Mouse (Mus musculus): Measurements from ENCODE around the gene Saysd1.
A peak's percentile ranks its signal among the peaks of the same experiment; 100 is the strongest.

Gene Saysd1

GRCm38 (mm10) chr14:20112218-20112617 is 26.1 kb downstream of the Saysd1 start:
- DNase-seq (ENCODE audit: low read depth, low spot score): no peak

GRCm38 (mm10) chr14:20110945-20111344 is 27.4 kb downstream of the Saysd1 start:
- no peak for DNase-seq (ENCODE audit: low read depth, low spot score)

GRCm38 (mm10) chr14:20106271-20106670 is 32.1 kb downstream of the Saysd1 start:
- no peak for DNase-seq (ENCODE audit: low read depth, low spot score)

GRCm38 (mm10) chr14:20103207-20103606 is 35.1 kb downstream of the Saysd1 start:
- no peak for DNase-seq (ENCODE audit: low read depth, low spot score)

DNA sequence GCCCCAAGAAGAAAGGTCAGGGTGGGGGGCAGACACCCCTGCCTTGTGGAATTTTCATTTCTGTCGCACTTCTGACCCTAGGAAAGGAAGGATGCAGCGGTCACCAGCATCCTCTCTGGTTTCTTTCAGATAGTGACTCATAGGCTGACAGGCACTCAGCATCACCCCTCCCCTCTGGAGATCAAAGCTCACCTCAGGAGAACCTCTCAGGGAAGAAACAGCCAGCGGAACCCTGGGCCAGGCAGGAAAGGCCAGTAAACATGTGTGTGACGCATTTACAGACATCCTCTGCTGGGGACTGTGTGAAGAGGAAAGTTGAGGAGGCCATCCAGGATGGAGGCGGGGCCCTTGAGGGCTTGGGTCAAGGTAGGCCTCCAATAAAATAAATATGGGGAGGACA is 40.3 kb downstream of the Saysd1 start:
- DNase-seq (ENCODE audit: low read depth, low spot score): no peak

DNA sequence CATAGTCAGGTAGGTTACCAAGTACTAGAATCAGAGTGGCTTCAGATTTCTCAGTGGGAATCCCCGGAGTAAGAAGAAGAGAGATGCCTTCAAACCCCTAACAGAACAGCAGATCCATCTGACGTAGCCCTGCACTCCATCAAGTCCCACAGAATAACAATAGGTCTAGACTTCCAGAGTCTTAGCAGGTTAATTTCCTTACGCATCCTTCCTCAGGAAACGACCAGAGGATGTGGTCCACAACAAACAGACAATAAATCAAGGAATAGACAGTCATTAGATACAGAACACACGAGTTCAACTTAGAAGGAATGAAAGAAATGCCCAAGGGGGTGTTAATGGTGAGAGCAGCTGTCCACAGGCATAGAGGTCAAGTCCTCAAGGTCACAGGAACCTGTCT is 43.4 kb downstream of the Saysd1 start:
- no peak for DNase-seq (ENCODE audit: low read depth, low spot score)

GRCm38 (mm10) chr14:20093493-20093892 is 44.8 kb downstream of the Saysd1 start:
- DNase-seq (ENCODE audit: low read depth, low spot score): no peak

- DNase-seq (ENCODE audit: low read depth, low spot score): no peak
These were observed 54.0 kb downstream of the Saysd1 start for GRCm38 (mm10) chr14:20084335-20084734.

GRCm38 (mm10) chr14:20082536-20083325 is 55.6 kb downstream of the Saysd1 start:
- peak; percentile 71 for DNase-seq (ENCODE audit: low read depth, low spot score)

DNA sequence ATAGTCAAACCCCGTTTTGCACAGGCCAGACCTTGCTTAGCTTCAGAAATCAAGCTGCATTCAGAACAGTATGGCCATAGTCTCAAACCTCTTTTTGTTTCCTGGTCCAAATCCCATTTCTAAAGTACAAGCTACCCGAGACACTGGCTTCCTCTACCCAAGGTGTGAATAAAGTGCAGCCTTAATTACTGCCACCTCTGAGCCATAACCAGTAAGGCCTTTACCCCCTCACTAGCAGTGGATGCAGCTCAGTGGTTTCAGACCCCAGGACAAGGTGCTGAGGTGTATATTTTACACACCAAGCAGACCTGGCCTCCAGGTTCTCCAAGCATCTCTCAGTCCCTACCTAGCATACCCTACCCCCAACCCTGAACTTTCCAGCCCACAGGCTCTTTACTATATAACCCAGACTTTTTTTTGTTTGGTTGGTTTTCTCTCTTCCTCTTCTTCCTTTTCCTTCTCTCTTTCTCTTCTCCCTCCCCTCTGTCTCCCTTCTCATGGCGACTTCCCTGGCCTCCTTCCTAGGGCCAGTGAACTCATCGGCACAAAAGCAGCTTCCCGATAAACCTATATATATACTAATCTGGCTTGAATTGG is 56.3 kb downstream of the Saysd1 start:
- no peak for DNase-seq (ENCODE audit: low read depth, low spot score)

DNA sequence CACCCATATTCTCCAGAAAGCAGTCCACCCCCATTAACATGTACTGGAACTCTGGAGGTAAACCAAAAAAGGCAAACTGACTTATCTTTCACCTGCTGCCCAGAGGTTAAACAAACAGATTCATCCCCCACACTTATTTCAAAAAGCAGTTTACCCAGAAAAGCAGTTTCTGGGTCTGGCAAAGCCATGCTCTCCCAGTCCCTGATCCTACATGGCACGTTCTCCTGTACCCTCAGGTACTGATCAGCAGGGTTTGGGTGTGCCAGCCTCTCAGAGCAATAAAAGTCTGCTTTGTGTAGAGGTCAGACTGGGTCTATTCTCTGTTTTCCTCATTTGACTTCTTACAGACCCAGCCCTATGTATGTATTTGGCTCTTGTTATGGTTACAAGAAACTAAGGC is 57.2 kb downstream of the Saysd1 start:
- DNase-seq (ENCODE audit: low read depth, low spot score): no peak

- DNase-seq (ENCODE audit: low read depth, low spot score): no peak
These were observed 61.2 kb downstream of the Saysd1 start for GRCm38 (mm10) chr14:20077181-20077580.

GRCm38 (mm10) chr14:20075544-20075943 is 62.8 kb downstream of the Saysd1 start:
- no peak for DNase-seq (ENCODE audit: low read depth, low spot score)

DNA sequence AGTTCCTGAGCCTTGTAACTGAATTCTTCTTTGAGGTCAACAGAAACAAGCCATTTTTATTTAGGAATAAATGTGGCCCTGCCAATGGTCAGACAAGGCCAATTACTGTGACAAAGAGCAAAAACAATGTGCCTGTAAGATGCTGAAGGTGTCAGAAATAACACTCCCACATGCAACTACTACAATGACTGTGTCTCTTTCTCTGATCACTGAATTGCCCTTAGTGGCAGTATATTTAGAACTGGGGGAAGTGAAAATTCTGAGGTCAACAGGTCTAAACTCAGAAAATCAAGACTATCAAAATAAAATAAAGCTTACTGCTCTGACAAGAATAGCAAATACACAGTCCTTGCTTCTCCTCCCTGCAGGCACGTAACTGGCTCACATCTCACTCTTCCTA is 63.6 kb downstream of the Saysd1 start:
- DNase-seq (ENCODE audit: low read depth, low spot score): no peak

GRCm38 (mm10) chr14:20070629-20071028 is 67.7 kb downstream of the Saysd1 start:
- no peak for DNase-seq (ENCODE audit: low read depth, low spot score)

DNA sequence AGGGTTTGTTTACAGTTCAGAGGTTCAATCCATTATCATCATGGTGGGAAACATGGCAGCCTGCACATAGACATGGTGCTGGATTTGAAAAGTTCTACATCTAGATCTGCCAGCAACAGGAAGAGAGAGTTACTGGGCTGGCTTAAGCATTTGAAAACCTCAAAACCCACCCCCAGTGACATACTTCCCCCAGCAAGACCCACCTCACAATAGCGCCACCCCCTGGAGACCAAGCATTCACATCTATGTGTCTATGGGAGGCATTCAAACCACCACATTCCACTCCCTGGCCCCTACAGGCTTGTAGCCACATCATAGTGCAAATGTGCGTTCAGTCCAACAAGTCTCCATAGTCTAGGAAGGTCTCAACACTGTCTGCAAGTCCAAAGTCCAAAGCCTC is 70.0 kb downstream of the Saysd1 start:
- no peak for DNase-seq (ENCODE audit: low read depth, low spot score)

- DNase-seq (ENCODE audit: low read depth, low spot score): no peak
These were observed 70.8 kb downstream of the Saysd1 start for GRCm38 (mm10) chr14:20067293-20068074.

- DNase-seq (ENCODE audit: low read depth, low spot score): no peak
These were observed 73.6 kb downstream of the Saysd1 start for GRCm38 (mm10) chr14:20064771-20065170.

DNA sequence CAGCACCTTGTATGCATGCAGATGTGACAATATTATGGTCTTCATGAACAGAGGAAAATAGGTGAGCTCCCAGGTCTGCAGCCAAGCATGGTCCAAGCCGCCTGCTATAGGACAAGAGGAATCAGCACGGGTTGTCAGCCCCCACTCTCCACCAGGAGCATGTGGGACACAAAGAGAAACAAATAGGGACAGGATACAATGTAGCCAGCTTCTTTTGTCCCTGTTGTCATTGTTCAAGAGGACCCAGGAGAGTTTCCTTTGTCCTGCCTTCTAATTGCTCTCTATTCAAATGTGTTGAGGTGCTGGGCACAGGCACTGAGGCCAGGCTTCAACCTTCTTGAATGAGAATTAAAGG is 89.9 kb downstream of the Saysd1 start:
- no peak for DNase-seq (ENCODE audit: low read depth, low spot score)

- no peak for DNase-seq (ENCODE audit: low read depth, low spot score)
These were observed 90.4 kb downstream of the Saysd1 start for GRCm38 (mm10) chr14:20047814-20048480.

GRCm38 (mm10) chr14:20047291-20047690 is 91.0 kb downstream of the Saysd1 start:
- no peak for DNase-seq (ENCODE audit: low read depth, low spot score)

GRCm38 (mm10) chr14:20044036-20044435 is 94.3 kb downstream of the Saysd1 start:
- no peak for DNase-seq (ENCODE audit: low read depth, low spot score)
